In the genomic region with DNA sequence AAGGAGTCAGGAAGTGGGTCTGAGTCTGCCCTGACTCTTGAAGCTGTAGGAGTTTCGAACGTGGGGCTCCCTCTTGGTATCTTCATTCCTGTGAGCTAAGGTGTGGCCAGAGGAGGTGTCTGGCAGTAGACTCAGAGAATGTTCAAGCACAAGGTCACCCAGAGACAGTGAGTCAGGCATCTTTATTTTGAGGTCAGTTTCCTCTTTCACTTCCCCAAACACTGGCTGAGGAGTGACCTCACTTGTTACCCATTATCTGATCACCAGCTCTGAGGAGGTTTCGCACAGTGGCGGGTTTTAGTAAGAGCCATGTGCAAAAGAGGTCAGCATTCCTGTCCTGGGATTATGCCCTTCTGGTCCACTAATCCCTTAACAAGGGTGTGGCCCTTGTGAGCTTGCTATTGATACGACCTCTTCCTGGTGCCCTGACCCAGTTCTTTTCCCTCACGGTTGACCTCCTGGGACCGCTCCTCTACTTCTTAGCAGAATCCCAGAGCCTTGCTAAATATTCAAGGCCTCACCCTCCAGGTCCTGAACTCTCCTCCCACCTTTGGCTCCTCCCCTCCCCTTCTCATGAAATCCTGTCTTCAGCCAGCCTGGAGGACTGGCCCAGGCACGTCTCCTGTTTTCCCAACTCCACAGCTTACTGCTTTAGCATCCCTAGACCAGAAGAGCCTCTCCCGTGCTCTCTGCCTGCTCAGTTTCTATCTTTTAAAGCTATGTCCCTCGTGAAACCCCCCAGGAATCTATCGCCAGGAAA, we compare ENCODE assay signal across 1 mouse cellular context.
TF ChIP-seq lines count a peak whose summit lies in the region.

No protein-coding gene starts in this region.

TF ChIP-seq in CH12.LX, 34 proteins besides CTCF, POLR2A, EP300 and RAD21 (continued from another document):
- TF ChIP-seq ELF1 (IDR thresholded peaks at IDR 0.05; ENCODE audit: low read depth, low read length) (peak; percentile 53; the same call in 1 of the 2 replicates), MAZ (IDR thresholded peaks at IDR 0.05; ENCODE audit: low read depth, low read length) (0 out of 2 replicates have a peak, but pooled peaks have one; percentile 28), ZMIZ1 (IDR thresholded peaks at IDR 0.05; ENCODE audit: low read depth, low read length) (peak; percentile 80; the same call in 1 of the 2 replicates), HCFC1 (IDR thresholded peaks at IDR 0.05; ENCODE audit: low read depth, low read length) (peak; percentile 36; the same call in 1 of the 2 replicates), CHD1 (IDR thresholded peaks at IDR 0.05; ENCODE audit: low read depth, low read length) (no peak), USF2 (conservative IDR thresholded peaks at IDR 0.05; ENCODE audit: low read depth, low read length) (no peak), ZKSCAN1 (IDR thresholded peaks at IDR 0.05; ENCODE audit: borderline replicate concordance, low read depth, low read length) (no peak), POLR2AphosphoS2 (IDR thresholded peaks at IDR 0.05; ENCODE audit: low read depth, low read length) (no peak), CHD2 (IDR thresholded peaks at IDR 0.05; ENCODE audit: low read length) (peak; percentile 48), E2F4 (IDR thresholded peaks at IDR 0.05; ENCODE audit: insufficient replicate concordance, low read depth, low read length) (0 out of 2 replicates have a peak, but pooled peaks have one; percentile 56), MEF2A (IDR thresholded peaks at IDR 0.05; ENCODE audit: borderline replicate concordance, low read depth, low read length) (peak; percentile 96), JUN (IDR thresholded peaks at IDR 0.05; ENCODE audit: insufficient read depth, low read depth, low read length) (peak; percentile 99), TBP (conservative IDR thresholded peaks at IDR 0.05; ENCODE audit: low read depth, low read length) (peak; percentile 68; the same call in 1 of the 2 replicates), MYC (IDR thresholded peaks at IDR 0.05; ENCODE audit: low read depth, low read length) (peak; percentile 96), USF1 (IDR thresholded peaks at IDR 0.05; ENCODE audit: low read depth, low read length) (no peak), RCOR1 (conservative IDR thresholded peaks at IDR 0.05; ENCODE audit: low read depth, low read length) (peak; percentile 89), SIN3A (IDR thresholded peaks at IDR 0.05; ENCODE audit: low read length) (peak; percentile 74; the same call in 1 of the 2 replicates), SMC3 (IDR thresholded peaks at IDR 0.05; ENCODE audit: low read depth, low read length) (no peak), KAT2A (IDR thresholded peaks at IDR 0.05; ENCODE audit: insufficient replicate concordance, low read length) (no peak), NRF1 (IDR thresholded peaks at IDR 0.05; ENCODE audit: low read depth, low read length) (no peak), MAFK (IDR thresholded peaks at IDR 0.05; ENCODE audit: insufficient replicate concordance, low read length) (peak; percentile 67; the same call in 1 of the 2 replicates), ZNF384 (IDR thresholded peaks at IDR 0.05; ENCODE audit: low read depth, low read length) (no peak), GABPA (IDR thresholded peaks at IDR 0.05; ENCODE audit: insufficient replicate concordance, low read depth, low read length) (no peak), ETS1 (conservative IDR thresholded peaks at IDR 0.05; ENCODE audit: low read depth, low read length) (peak; percentile 98), NELFE (IDR thresholded peaks at IDR 0.05; ENCODE audit: low read depth, low read length) (0 out of 2 replicates have a peak, but pooled peaks have one; percentile 37)
TF ChIP-seq in CH12.LX: peak in this region for 21.
